Mouse (Mus musculus): ENCODE results near the gene Cfap221. TPM values are rescaled to one million over a fixed set of nuclear protein-coding genes. Genes with fewer than 3 reads are reported as not detected.

Cfap221 gene
- total and polyA plus RNA-seq, 2 experiments from 2014 or later = not detected

DNA sequence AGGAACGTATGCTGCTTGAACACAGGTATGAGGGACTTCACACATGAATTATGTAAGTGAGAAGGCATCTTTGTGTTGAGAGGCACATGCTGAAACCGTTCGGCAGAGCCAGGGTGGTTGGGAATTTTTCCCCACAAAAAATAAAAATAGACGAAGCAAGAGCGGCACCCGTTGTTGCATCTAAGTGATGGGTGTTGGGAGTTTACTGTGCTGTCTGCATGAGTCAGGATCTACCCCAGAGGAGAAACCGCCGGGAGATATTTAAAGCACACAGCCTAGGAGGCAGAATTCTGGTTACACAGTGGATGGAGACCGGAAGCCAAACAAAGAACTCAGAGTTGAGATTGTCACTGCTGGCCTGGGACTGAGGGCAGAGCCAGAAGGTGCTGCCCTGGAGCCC is 105.9 kb downstream of the Cfap221 start:
- DNase-seq (ENCODE audit: low spot score) (no peak), ATAC-seq (ENCODE audit: insufficient read depth, low read depth) (no peak)
- Histone ChIP-seq H3K9me3 (replicated peaks; ENCODE audit: control insufficient read depth, low read length) (no peaks in the 10 kb centered on the region), H3K36me3 (replicated peaks; ENCODE audit: control insufficient read depth, insufficient read depth, low read length) (no peaks in the 10 kb centered on the region), H3K9ac (replicated peaks; ENCODE audit: low read depth, low read length) (no peak overlapping the region), H3K27me3 (ENCODE audit: control insufficient read depth, insufficient read depth, low read length) (no peaks in the 10 kb centered on the region), H3K4me2 (ENCODE audit: low read depth, low read length) (no peak overlapping the region), H3K27ac (ENCODE audit: low read depth) (no peak overlapping the region), H3K4me3 (ENCODE audit: low read depth, low read length) (no peak overlapping the region), H3K4me1 (ENCODE audit: control insufficient read depth, insufficient read depth) (0 out of 2 replicates have a peak, but pooled peaks cover 5% of the 10 kb centered on the region)
- TF ChIP-seq EP300 (IDR thresholded peaks at IDR 0.05; ENCODE audit: low read depth) (no peak), CTCF (IDR thresholded peaks at IDR 0.05; ENCODE audit: low read depth) (no peak)
- WGBS = 46% methylated on average over 9 of the region's 9 CpGs

DNA sequence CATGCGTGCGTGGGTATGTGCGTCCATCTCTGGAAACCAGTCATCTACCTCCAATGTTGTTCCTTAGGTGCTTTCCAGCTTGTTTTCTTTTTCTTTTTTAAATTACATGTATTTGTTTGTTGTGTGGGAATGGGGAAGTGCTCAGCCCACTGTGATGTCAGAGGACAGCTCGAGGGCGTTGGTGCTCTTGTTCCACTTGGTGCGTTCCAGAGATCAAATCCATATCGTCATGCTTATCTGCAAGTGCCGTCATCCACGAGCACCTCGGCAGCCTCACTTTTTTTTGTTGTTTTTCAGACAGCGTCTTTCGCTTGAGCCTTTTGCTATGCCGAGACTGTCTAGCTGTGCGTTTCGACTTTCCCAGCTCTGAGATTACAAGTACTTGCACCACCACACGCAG is 107.7 kb downstream of the Cfap221 start:
- no peak for DNase-seq (ENCODE audit: low spot score)

GRCm38 (mm10) chr1:119886320-119886719 is 110.7 kb downstream of the Cfap221 start:
- no peaks in the 10 kb centered on the region for H3K36me3 ChIP-seq (replicated peaks; ENCODE audit: control insufficient read depth, insufficient read depth, low read length)
- TF ChIP-seq EP300 (IDR thresholded peaks at IDR 0.05; ENCODE audit: low read depth) (no peak), CTCF (IDR thresholded peaks at IDR 0.05; ENCODE audit: low read depth) (no peak)
- no peaks in the 10 kb centered on the region for H3K9me3 ChIP-seq (replicated peaks; ENCODE audit: control insufficient read depth, low read length)
- H3K27ac ChIP-seq (ENCODE audit: low read depth) = no peak overlapping the region
- 0 out of 2 replicates have a peak, but pooled peaks cover 5% of the 10 kb centered on the region for H3K4me1 ChIP-seq (ENCODE audit: control insufficient read depth, insufficient read depth)
- DNase-seq (ENCODE audit: low spot score) = no peak
- WGBS = 34% methylated on average over 7 of the region's 7 CpGs
- H3K9ac ChIP-seq (replicated peaks; ENCODE audit: low read depth, low read length) = no peak overlapping the region
- no peak overlapping the region for H3K4me3 ChIP-seq (ENCODE audit: low read depth, low read length)
- H3K4me2 ChIP-seq (ENCODE audit: low read depth, low read length) = no peak overlapping the region
- ATAC-seq (ENCODE audit: insufficient read depth, low read depth) = no peak
- H3K27me3 ChIP-seq (ENCODE audit: control insufficient read depth, insufficient read depth, low read length) = no peaks in the 10 kb centered on the region

More for the DNA sequence above, 107.7 kb downstream of the Cfap221 start:
- H3K9me3 ChIP-seq (replicated peaks; ENCODE audit: control insufficient read depth, low read length) = no peaks in the 10 kb centered on the region
- no peaks in the 10 kb centered on the region for H3K27me3 ChIP-seq (ENCODE audit: control insufficient read depth, insufficient read depth, low read length)
- no peak overlapping the region for H3K4me2 ChIP-seq (ENCODE audit: low read depth, low read length)
- no peak for ATAC-seq (ENCODE audit: insufficient read depth, low read depth)
- H3K4me3 ChIP-seq (ENCODE audit: low read depth, low read length) = no peak overlapping the region
- 51% methylated on average over 16 of the region's 16 CpGs for whole genome bisulfite sequencing
- no peak for TF ChIP-seq CTCF (IDR thresholded peaks at IDR 0.05; ENCODE audit: low read depth)
- TF ChIP-seq EP300 (IDR thresholded peaks at IDR 0.05; ENCODE audit: low read depth) = no peak
- no peak overlapping the region for H3K27ac ChIP-seq (ENCODE audit: low read depth)
- no peak overlapping the region for H3K9ac ChIP-seq (replicated peaks; ENCODE audit: low read depth, low read length)
- no peaks in the 10 kb centered on the region for H3K36me3 ChIP-seq (replicated peaks; ENCODE audit: control insufficient read depth, insufficient read depth, low read length)
- 0 out of 2 replicates have a peak, but pooled peaks cover 5% of the 10 kb centered on the region for H3K4me1 ChIP-seq (ENCODE audit: control insufficient read depth, insufficient read depth)

DNA sequence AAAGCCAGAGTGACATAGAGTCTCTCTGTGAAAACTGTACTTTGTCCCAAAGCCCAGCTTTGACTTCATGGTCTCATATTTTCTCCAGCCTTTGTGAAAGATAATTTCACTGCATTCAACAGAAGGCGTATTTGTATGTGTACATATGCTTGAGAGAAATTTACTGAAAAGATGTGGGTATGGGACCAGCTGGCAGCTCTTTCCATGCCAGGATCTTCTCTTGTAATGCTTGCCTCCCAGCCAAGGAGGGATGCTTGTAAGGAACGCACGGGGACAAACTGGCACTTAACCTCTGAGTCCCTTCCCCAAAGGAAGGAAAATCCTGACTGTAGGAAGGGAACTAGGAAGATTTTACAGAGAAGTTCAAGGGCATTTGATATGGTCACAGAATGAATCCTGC is 112.8 kb downstream of the Cfap221 start:
- ATAC-seq (ENCODE audit: insufficient read depth, low read depth) = no peak
- Histone ChIP-seq H3K27ac (ENCODE audit: low read depth) (no peak overlapping the region), H3K36me3 (replicated peaks; ENCODE audit: control insufficient read depth, insufficient read depth, low read length) (no peaks in the 10 kb centered on the region), H3K9ac (replicated peaks; ENCODE audit: low read depth, low read length) (no peak overlapping the region), H3K27me3 (ENCODE audit: control insufficient read depth, insufficient read depth, low read length) (no peaks in the 10 kb centered on the region), H3K4me1 (ENCODE audit: control insufficient read depth, insufficient read depth) (0 out of 2 replicates have a peak, but pooled peaks cover 5% of the 10 kb centered on the region), H3K4me3 (ENCODE audit: low read depth, low read length) (no peak overlapping the region), H3K4me2 (ENCODE audit: low read depth, low read length) (no peak overlapping the region), H3K9me3 (replicated peaks; ENCODE audit: control insufficient read depth, low read length) (no peaks in the 10 kb centered on the region)
- no peak for TF ChIP-seq EP300 (IDR thresholded peaks at IDR 0.05; ENCODE audit: low read depth)
- TF ChIP-seq CTCF (IDR thresholded peaks at IDR 0.05; ENCODE audit: low read depth) = no peak
- no peak for DNase-seq (ENCODE audit: low spot score)
- 90% methylated on average over 3 of the region's 3 CpGs for WGBS

GRCm38 (mm10) chr1:119878909-119879308 is 118.1 kb downstream of the Cfap221 start:
- Histone ChIP-seq H3K27ac (ENCODE audit: low read depth) (no peak overlapping the region), H3K27me3 (ENCODE audit: control insufficient read depth, insufficient read depth, low read length) (no peaks in the 10 kb centered on the region), H3K9me3 (replicated peaks; ENCODE audit: control insufficient read depth, low read length) (no peaks in the 10 kb centered on the region), H3K4me2 (ENCODE audit: low read depth, low read length) (no peak overlapping the region), H3K9ac (replicated peaks; ENCODE audit: low read depth, low read length) (no peak overlapping the region), H3K4me1 (ENCODE audit: control insufficient read depth, insufficient read depth) (no peaks in the 10 kb centered on the region), H3K36me3 (replicated peaks; ENCODE audit: control insufficient read depth, insufficient read depth, low read length) (no peaks in the 10 kb centered on the region), H3K4me3 (ENCODE audit: low read depth, low read length) (no peak overlapping the region)
- 81% methylated on average over 7 of the region's 7 CpGs for WGBS
- no peak for TF ChIP-seq CTCF (IDR thresholded peaks at IDR 0.05; ENCODE audit: low read depth)
- TF ChIP-seq EP300 (IDR thresholded peaks at IDR 0.05; ENCODE audit: low read depth) = no peak
- DNase-seq (ENCODE audit: low spot score) (no peak), ATAC-seq (ENCODE audit: insufficient read depth, low read depth) (no peak)

GRCm38 (mm10) chr1:119877469-119877868 is 119.6 kb downstream of the Cfap221 start:
- no peak overlapping the region for H3K4me3 ChIP-seq (ENCODE audit: low read depth, low read length)
- no peak for DNase-seq (ENCODE audit: low spot score)
- 92% methylated on average over 4 of the region's 4 CpGs for WGBS
- no peaks in the 10 kb centered on the region for H3K36me3 ChIP-seq (replicated peaks; ENCODE audit: control insufficient read depth, insufficient read depth, low read length)
- TF ChIP-seq CTCF (IDR thresholded peaks at IDR 0.05; ENCODE audit: low read depth) (no peak), EP300 (IDR thresholded peaks at IDR 0.05; ENCODE audit: low read depth) (no peak)
- no peaks in the 10 kb centered on the region for H3K9me3 ChIP-seq (replicated peaks; ENCODE audit: control insufficient read depth, low read length)
- H3K4me2 ChIP-seq (ENCODE audit: low read depth, low read length) = no peak overlapping the region
- no peak overlapping the region for H3K27ac ChIP-seq (ENCODE audit: low read depth)
- H3K27me3 ChIP-seq (ENCODE audit: control insufficient read depth, insufficient read depth, low read length) = no peaks in the 10 kb centered on the region
- ATAC-seq (ENCODE audit: insufficient read depth, low read depth) = no peak
- no peaks in the 10 kb centered on the region for H3K4me1 ChIP-seq (ENCODE audit: control insufficient read depth, insufficient read depth)
- no peak overlapping the region for H3K9ac ChIP-seq (replicated peaks; ENCODE audit: low read depth, low read length)

Other genes starting within 250 kb of the Cfap221 start
- 14.0 and 16.7 TPM in 2 replicates for gene Ptpn4, start 159.6 kb downstream of the Cfap221 start, total RNA-seq (2014; rRNA removed; ENCODE audit: low replicate concordance)
- gene Ptpn4, start 159.6 kb downstream of the Cfap221 start, polyA plus RNA-seq (2015; fragmentation: Nextera tagmentation; extraction: Ambion mirVana) = 3.2 and 4.1 TPM in 2 replicates
- gene Tmem177, start 84.0 kb downstream of the Cfap221 start, total RNA-seq (2014; rRNA removed; ENCODE audit: low replicate concordance) = 9.4 and 11.3 TPM in 2 replicates
- 5.3 and 6.6 TPM in 2 replicates for gene Tmem177, start 84.0 kb downstream of the Cfap221 start, polyA plus RNA-seq (2015; fragmentation: Nextera tagmentation; extraction: Ambion mirVana)
- gene Sctr, start 9.7 kb upstream of the Cfap221 start, total RNA-seq (2014; rRNA removed; ENCODE audit: low replicate concordance) = not detected in 2 replicates
- not detected in 2 replicates for gene Sctr, start 9.7 kb upstream of the Cfap221 start, polyA plus RNA-seq (2015; fragmentation: Nextera tagmentation; extraction: Ambion mirVana)
- 0.23 and 7.8 TPM in 2 replicates for gene Tmem37, start 76.8 kb upstream of the Cfap221 start, total RNA-seq (2014; rRNA removed; ENCODE audit: low replicate concordance)
- 6.8 and 6.9 TPM in 2 replicates for gene Tmem37, start 76.8 kb upstream of the Cfap221 start, polyA plus RNA-seq (2015; fragmentation: Nextera tagmentation; extraction: Ambion mirVana)
- 261 and 316 TPM in 2 replicates for gene Dbi, start 123.8 kb upstream of the Cfap221 start, total RNA-seq (2014; rRNA removed; ENCODE audit: low replicate concordance)
- gene Dbi, start 123.8 kb upstream of the Cfap221 start, polyA plus RNA-seq (2015; fragmentation: Nextera tagmentation; extraction: Ambion mirVana) = 1,218 and 1,378 TPM in 2 replicates
- 11.5 TPM in 1 of 2 replicates, not detected in the other for gene 3110009E18Rik, start 124.0 kb upstream of the Cfap221 start, total RNA-seq (2014; rRNA removed; ENCODE audit: low replicate concordance)
- 11.3 and 11.4 TPM in 2 replicates for gene 3110009E18Rik, start 124.0 kb upstream of the Cfap221 start, polyA plus RNA-seq (2015; fragmentation: Nextera tagmentation; extraction: Ambion mirVana)